Mouse (Mus musculus) neural tube, embryonic 11.5 days (tissue): Measurements from ENCODE around the gene Aak1. TPM values are rescaled to one million over a fixed set of nuclear protein-coding genes. Genes with fewer than 3 reads are reported as not detected.

Experiments
- ATAC-seq: fragments of 200-750 bp; cut with Nextera tagmentation; 2 replicates; pipeline ENCODE4 v1.8.0; 2017; ENCODE audit warnings: moderate number of reproducible peaks, mild to moderate bottlenecking, moderate TSS enrichment, moderate library complexity; ENCODE audit not compliant: insufficient read depth, low FRiP score, low TSS enrichment
- DNase-seq: peaks from one replicate; pipeline ENCODE4 v3.0.0-alpha.2; 2015; ENCODE audit warnings: low spot score
- H3K27ac ChIP-seq: fragments of 300-500 bp; sonication (generic); 2 replicates; pipeline ENCODE4 v1.5.1; 2014; ENCODE audit warnings: low read depth, mild to moderate bottlenecking, low read length
- H3K27me3 ChIP-seq: fragments of 300-500 bp; sonication (generic); 2 replicates; pipeline ENCODE4 v1.6.1; 2014; ENCODE audit warnings: mild to moderate bottlenecking, low read length, mixed read lengths; ENCODE audit not compliant: control insufficient read depth, insufficient read depth
- H3K36me3 ChIP-seq: fragments of 300-500 bp; sonication (generic); 2 replicates; pipeline ENCODE4 v1.6.1; 2014; ENCODE audit warnings: mild to moderate bottlenecking, low read length, moderate library complexity, mixed read lengths; ENCODE audit not compliant: control insufficient read depth, insufficient read depth
- H3K4me1 ChIP-seq: fragments of 300-500 bp; sonication (generic); 2 replicates; pipeline ENCODE4 v1.6.1; 2014; ENCODE audit warnings: low read length, mixed read lengths; ENCODE audit not compliant: control insufficient read depth, insufficient read depth
- H3K4me2 ChIP-seq: fragments of 300-500 bp; sonication (generic); 2 replicates; pipeline ENCODE4 v1.6.1; 2014; ENCODE audit warnings: low read depth, mild to moderate bottlenecking, moderate library complexity
- H3K4me3 ChIP-seq: fragments of 300-500 bp; sonication (generic); 2 replicates; pipeline ENCODE4 v1.5.1; 2014; ENCODE audit warnings: low read depth, low read length
- H3K9ac ChIP-seq: fragments of 300-500 bp; sonication (generic); 2 replicates; pipeline ENCODE4 v1.6.1; 2014; ENCODE audit warnings: mild to moderate bottlenecking, low read length
- H3K9me3 ChIP-seq: fragments of 300-500 bp; sonication (generic); 2 replicates; pipeline ENCODE4 v1.6.1; 2016; ENCODE audit warnings: low read length; ENCODE audit not compliant: control insufficient read depth
- WGBS: fragments of 180-500 bp; shearing (Covaris S2); extraction: QIAGEN DNeasy Blood & Tissue Kit; methylation state at CpG from one replicate; pipeline ENCODE4 v1.1.7; 2014; 5-methylcytosine and 5-hydroxymethylcytosine counted together
- polyA plus RNA-seq: library from polyadenylated mRNA; unstranded; fragments of >200 nt; fragmentation: Nextera tagmentation; extraction: Ambion mirVana; gene quantifications from 2 replicates; pipeline ENCODE4 v1.2.1, GENCODE M21; 2014

The Aak1 gene
- polyA plus RNA-seq, 1 experiment from 2014 or later: 27.1 TPM

DNA sequence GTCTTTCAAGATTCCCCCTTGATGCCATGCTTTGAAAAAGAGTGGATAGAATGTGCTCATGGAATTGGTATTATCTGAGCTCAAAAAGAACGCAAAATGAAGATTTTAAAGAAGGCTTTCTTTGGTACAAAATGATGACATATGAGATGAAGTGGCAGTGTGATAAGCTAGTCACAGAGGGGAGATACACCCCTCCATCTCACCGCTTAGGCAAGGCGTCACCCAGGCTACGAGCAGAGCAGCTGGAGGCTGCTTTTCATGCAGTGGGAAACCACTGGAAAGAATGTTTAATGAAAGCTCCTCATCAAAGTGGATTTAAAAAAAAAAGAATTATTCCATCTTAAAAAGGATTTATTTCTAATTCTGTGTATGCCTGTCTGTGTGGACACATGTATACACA, 37.5 kb downstream of the Aak1 start:
- no peak overlapping the region for H3K4me2 ChIP-seq
- 87% methylated on average over 4 of the region's 4 CpGs for WGBS
- H3K4me1 ChIP-seq: no peaks in the 10 kb centered on the region
- no peaks in the 10 kb centered on the region for H3K27me3 ChIP-seq
- H3K36me3 ChIP-seq: no peaks in the 10 kb centered on the region
- no peak for DNase-seq
- H3K9me3 ChIP-seq: no peaks in the 10 kb centered on the region
- no peak for ATAC-seq
- no peak overlapping the region for H3K27ac ChIP-seq
- no peak overlapping the region for H3K9ac ChIP-seq
- H3K4me3 ChIP-seq: no peak overlapping the region

DNA sequence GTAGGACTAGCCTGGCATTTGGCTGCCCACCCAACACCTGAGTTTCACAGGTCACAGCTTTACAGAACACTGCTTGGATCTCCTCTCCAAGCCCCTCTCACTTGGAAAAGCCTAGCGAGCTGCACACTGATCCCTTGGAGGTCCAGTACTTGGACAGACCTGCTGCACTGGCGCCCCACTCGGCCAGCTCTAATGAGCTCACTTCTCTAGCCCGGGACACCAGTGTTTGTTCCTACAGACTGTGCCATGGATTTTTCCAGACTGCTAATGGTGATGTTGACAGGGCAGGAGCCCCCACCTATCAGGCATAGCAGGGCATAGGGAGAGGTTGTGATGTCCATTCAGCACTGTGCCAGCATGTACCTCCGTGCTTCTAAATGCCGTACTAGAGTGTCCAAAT, 48.2 kb downstream of the Aak1 start:
- Histone ChIP-seq H3K9ac (no peak overlapping the region), H3K36me3 (peaks cover 2% of the 10 kb centered on the region; the same call in 1 of the 2 replicates), H3K4me3 (no peak overlapping the region), H3K4me2 (no peak overlapping the region), H3K4me1 (no peaks in the 10 kb centered on the region), H3K27me3 (no peaks in the 10 kb centered on the region), H3K9me3 (no peaks in the 10 kb centered on the region), H3K27ac (no peak overlapping the region)
- ATAC-seq (no peak), DNase-seq (no peak)
- WGBS: 90% methylated on average over 6 of the region's 6 CpGs

DNA sequence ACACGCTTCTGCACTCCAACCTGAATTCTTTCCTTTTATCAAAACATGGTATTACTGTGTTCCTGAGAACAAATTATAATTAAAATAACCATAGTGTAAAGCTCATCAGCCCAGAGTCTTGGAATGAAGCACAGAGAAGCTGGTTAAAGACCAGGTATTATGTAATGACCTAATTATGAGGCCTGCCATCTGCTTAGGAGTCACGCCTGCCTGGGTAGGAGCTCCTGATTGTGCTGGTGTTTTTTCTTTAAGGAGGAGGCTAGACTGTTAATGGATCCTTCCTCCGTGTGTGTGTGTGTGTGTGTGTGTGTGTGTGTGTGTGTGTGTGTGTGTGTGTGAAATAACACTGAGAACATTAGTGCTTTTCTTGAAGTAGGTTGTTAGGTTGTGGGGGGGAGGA, 49.7 kb downstream of the Aak1 start:
- no peaks in the 10 kb centered on the region for H3K9me3 ChIP-seq
- H3K27me3 ChIP-seq: no peaks in the 10 kb centered on the region
- ATAC-seq (no peak), DNase-seq (no peak)
- peaks cover 2% of the 10 kb centered on the region; the same call in 1 of the 2 replicates for H3K36me3 ChIP-seq
- H3K27ac ChIP-seq: no peak overlapping the region
- no peak overlapping the region for H3K4me3 ChIP-seq
- H3K4me2 ChIP-seq: no peak overlapping the region
- 71% methylated on average over 3 of the region's 3 CpGs for WGBS
- H3K9ac ChIP-seq: no peak overlapping the region
- no peaks in the 10 kb centered on the region for H3K4me1 ChIP-seq

DNA sequence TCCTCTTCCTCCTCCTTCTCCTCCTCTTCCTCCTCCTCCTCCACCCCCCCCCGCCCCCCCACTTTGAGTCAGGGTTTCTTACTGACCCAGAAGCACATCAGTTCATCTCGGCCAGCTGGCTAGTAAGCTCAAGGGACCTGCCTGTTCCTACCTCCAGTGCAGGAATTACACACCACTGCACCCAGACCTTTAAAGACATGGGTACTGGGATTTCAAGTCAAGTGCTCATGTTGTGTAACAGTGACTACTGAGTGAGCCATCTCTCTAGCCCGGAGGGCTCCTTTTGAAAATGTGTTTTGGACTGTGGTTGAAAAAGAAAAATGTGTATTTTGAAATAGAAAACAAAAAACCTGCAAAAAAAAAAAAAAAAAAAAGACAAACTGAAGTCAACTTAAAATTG, 50.6 kb downstream of the Aak1 start:
- Histone ChIP-seq H3K4me1 (no peaks in the 10 kb centered on the region), H3K27me3 (no peaks in the 10 kb centered on the region), H3K36me3 (peaks cover 2% of the 10 kb centered on the region; the same call in 1 of the 2 replicates), H3K27ac (no peak overlapping the region), H3K9me3 (no peaks in the 10 kb centered on the region), H3K4me2 (no peak overlapping the region), H3K4me3 (no peak overlapping the region), H3K9ac (no peak overlapping the region)
- no peak for DNase-seq
- WGBS: 89% methylated on average over 3 of the region's 3 CpGs
- ATAC-seq: no peak

DNA sequence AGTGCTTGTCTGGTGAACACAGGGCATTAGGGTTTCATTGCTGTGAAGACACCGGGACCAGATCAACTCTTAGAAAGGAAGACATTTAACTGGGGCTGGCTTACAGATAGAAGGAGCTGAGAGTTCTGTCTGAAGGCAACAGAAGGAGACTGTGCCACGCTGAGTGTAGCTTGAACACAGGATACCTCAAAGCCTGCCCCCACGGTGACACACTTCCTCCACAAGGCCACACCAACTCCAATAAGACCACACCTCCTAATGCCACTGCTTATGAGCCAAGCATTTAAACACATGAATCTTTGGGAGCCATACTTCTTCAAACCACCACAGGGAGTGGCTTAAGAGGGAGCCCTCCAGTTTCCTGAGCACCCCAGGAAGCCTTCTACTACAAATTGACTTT, 51.2 kb downstream of the Aak1 start:
- Histone ChIP-seq H3K4me3 (no peak overlapping the region), H3K4me2 (no peak overlapping the region), H3K9ac (no peak overlapping the region), H3K9me3 (no peaks in the 10 kb centered on the region), H3K4me1 (no peaks in the 10 kb centered on the region), H3K36me3 (peaks cover 2% of the 10 kb centered on the region; the same call in 1 of the 2 replicates), H3K27ac (no peak overlapping the region), H3K27me3 (no peaks in the 10 kb centered on the region)
- 89% methylated on average over 3 of the region's 3 CpGs for WGBS
- ATAC-seq (no peak), DNase-seq (no peak)

DNA sequence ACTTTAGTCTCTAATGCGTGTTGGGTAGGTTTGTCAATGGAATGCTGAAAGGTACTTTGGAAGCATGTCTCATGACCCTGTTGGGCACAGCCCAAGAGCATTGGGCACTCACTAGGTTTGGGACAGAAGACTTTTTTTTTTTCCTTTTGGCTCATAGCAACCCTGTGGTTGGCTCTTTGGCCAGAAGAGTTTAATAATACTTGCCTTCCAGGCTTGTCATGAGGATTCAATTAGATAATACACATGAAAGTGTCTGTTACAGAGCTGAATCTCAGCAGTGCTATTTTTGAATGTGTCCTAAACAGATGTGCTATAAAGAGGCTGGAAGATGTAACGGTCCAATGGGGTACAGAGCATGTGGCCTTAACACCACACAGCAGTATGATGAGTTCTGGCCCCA, 56.2 kb downstream of the Aak1 start:
- H3K9ac ChIP-seq: no peak overlapping the region
- H3K4me1 ChIP-seq: no peaks in the 10 kb centered on the region
- H3K9me3 ChIP-seq: no peaks in the 10 kb centered on the region
- H3K27ac ChIP-seq: no peak overlapping the region
- ATAC-seq (no peak), DNase-seq (no peak)
- 90% methylated on average over 2 of the region's 2 CpGs for WGBS
- H3K4me3 ChIP-seq: no peak overlapping the region
- no peak overlapping the region for H3K4me2 ChIP-seq
- H3K27me3 ChIP-seq: no peaks in the 10 kb centered on the region
- no peaks in the 10 kb centered on the region for H3K36me3 ChIP-seq

DNA sequence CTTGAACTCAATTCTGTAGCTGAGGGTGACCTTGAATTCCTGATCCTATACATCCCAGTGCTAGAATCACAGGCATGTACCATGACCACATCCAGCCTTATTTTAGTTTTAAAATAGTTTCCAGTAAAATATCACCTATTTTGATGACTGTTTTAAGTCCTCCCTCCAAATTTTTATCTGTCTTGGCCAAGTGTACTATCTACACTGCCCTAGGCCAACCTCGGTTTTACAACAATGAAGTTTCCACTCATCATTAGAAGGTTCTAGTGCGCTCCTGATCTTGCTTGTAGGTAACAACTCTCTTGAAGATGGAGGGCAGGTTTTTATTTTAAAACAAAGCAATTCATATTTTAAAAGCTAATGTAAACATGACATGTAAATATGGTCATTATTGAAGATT, 57.9 kb downstream of the Aak1 start:
- H3K27me3 ChIP-seq: no peaks in the 10 kb centered on the region
- no peaks in the 10 kb centered on the region for H3K4me1 ChIP-seq
- no peak overlapping the region for H3K9ac ChIP-seq
- no peak overlapping the region for H3K4me3 ChIP-seq
- WGBS: 89% methylated on average over 2 of the region's 2 CpGs
- H3K36me3 ChIP-seq: no peaks in the 10 kb centered on the region
- no peak overlapping the region for H3K4me2 ChIP-seq
- no peaks in the 10 kb centered on the region for H3K9me3 ChIP-seq
- ATAC-seq (no peak), DNase-seq (no peak)
- no peak overlapping the region for H3K27ac ChIP-seq

DNA sequence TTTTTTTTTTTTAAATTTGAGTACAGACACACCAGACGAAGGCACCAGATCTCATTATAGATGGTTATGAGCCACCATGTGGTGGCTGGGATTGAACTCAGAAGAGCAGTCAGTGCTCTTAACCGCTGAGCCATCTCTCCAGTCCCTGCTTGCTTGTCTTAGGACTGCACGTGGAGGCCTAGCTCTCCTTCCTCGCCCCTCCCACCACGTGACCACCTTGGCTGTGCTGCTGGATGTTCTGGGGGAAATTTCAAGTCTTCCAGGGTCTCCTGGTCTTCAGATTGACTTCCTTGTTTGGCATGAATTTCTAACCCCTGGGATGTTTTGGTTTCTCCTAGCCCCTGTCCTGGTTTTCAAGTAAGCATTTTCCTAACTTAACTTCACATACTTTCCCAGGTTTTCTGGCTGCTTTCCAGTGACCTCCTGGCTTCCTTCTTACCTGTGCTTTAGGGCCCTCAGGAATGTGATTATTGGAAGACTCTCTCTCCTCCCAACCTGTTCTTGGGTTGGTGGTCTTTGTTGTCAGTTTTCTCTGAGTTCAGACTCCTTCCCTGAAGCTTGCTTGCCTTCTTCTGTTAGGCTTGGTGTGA, 59.3 kb downstream of the Aak1 start:
- Histone ChIP-seq H3K4me2 (no peak overlapping the region), H3K9ac (no peak overlapping the region), H3K27me3 (no peaks in the 10 kb centered on the region), H3K4me1 (no peaks in the 10 kb centered on the region), H3K36me3 (no peaks in the 10 kb centered on the region), H3K4me3 (no peak overlapping the region), H3K27ac (no peak overlapping the region), H3K9me3 (no peaks in the 10 kb centered on the region)
- DNase-seq: no peak
- WGBS: 69% methylated on average over 5 of the region's 5 CpGs
- no peak for ATAC-seq

DNA sequence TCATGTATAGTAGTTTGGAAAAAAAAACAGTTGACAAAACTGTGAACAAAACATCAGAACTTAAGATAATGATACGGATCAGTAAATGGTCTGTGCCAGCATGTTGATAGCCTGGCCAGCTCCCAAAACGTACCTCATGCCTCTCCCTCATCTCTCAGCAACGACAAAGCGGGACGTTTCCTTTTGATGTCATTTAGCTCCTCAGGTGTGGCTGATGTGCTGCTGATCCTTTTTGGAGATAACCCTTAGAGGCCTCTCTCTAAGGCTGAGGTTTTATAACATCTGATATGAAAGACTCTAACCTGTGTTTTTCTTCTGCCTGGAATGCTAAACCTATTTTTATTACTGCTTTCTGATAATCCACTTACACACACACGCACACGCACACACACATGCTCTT, 60.6 kb downstream of the Aak1 start:
- WGBS: 89% methylated on average over 7 of the region's 7 CpGs
- no peaks in the 10 kb centered on the region for H3K27me3 ChIP-seq
- ATAC-seq: no peak

More for the DNA sequence above, 60.6 kb downstream of the Aak1 start:
- Histone ChIP-seq H3K27ac (no peak overlapping the region), H3K4me1 (no peaks in the 10 kb centered on the region), H3K9me3 (no peaks in the 10 kb centered on the region), H3K9ac (no peak overlapping the region), H3K36me3 (no peaks in the 10 kb centered on the region), H3K4me2 (no peak overlapping the region), H3K4me3 (no peak overlapping the region)
- no peak for DNase-seq
